Mouse (Mus musculus) small intestine, adult 2 months (tissue): Measurements from ENCODE around the gene Ednrb. TPM values are rescaled to one million over a fixed set of nuclear protein-coding genes. Genes with fewer than 3 reads are reported as not detected.

Experiments
- H3K27ac ChIP-seq: fragments of 200-500 bp; 2 replicates; pipeline ENCODE4 v1.5.1; 2012; ENCODE audit warnings: low read depth, low read length, control low read depth, inconsistent platforms; ENCODE audit not compliant: insufficient read depth
- H3K27me3 ChIP-seq: fragments of 200-500 bp; 2 replicates; pipeline ENCODE4 v1.6.1; 2012; ENCODE audit warnings: mild to moderate bottlenecking, moderate library complexity, low read length, inconsistent platforms; ENCODE audit not compliant: control insufficient read depth, insufficient read depth
- H3K36me3 ChIP-seq: fragments of 200-500 bp; 2 replicates; pipeline ENCODE4 v1.6.1; 2012; ENCODE audit warnings: mild to moderate bottlenecking, low read length, control low read depth, inconsistent platforms; ENCODE audit not compliant: control insufficient read depth, insufficient read depth
- H3K4me1 ChIP-seq: fragments of 200-500 bp; 2 replicates; pipeline ENCODE4 v1.6.1; 2012; ENCODE audit warnings: low read length, inconsistent platforms, mixed read lengths; ENCODE audit not compliant: control insufficient read depth, insufficient read depth, insufficient read length
- H3K4me3 ChIP-seq: fragments of 200-500 bp; 2 replicates; pipeline ENCODE4 v1.5.1; 2012; ENCODE audit warnings: low read depth, mild to moderate bottlenecking, control low read depth, inconsistent platforms, low read length, moderate library complexity
- CTCF ChIP-seq: fragments of 200-500 bp; IDR thresholded peaks from 2 replicates; pipeline ENCODE4 v1.5.1; 2012; ENCODE audit warnings: low read depth, mild to moderate bottlenecking, control low read depth, inconsistent platforms, low read length, moderate library complexity, mixed read lengths; ENCODE audit not compliant: insufficient replicate concordance, insufficient read length; ENCODE audit errors: extremely low read depth
- POLR2A ChIP-seq: fragments of 200-500 bp; IDR thresholded peaks from 2 replicates; pipeline ENCODE4 v1.6.1; 2012; ENCODE audit warnings: low read depth, mild to moderate bottlenecking, control low read depth, inconsistent platforms, low read length, moderate library complexity
- WGBS: fragments of 180-500 bp; shearing (Covaris S2); methylation state at CpG from one replicate; pipeline ENCODE4 v1.1.7; 2018; 5-methylcytosine and 5-hydroxymethylcytosine counted together
- polyA plus RNA-seq: library from polyadenylated mRNA; depleted of rRNA; stranded (reverse); fragments of >200 nt; gene quantifications from 2 replicates; pipeline ENCODE4 v1.2.3, GENCODE M21; 2012; rRNA removed

The Ednrb gene
- polyA plus RNA-seq: 1.9 and 5.1 TPM in 2 replicates

DNA sequence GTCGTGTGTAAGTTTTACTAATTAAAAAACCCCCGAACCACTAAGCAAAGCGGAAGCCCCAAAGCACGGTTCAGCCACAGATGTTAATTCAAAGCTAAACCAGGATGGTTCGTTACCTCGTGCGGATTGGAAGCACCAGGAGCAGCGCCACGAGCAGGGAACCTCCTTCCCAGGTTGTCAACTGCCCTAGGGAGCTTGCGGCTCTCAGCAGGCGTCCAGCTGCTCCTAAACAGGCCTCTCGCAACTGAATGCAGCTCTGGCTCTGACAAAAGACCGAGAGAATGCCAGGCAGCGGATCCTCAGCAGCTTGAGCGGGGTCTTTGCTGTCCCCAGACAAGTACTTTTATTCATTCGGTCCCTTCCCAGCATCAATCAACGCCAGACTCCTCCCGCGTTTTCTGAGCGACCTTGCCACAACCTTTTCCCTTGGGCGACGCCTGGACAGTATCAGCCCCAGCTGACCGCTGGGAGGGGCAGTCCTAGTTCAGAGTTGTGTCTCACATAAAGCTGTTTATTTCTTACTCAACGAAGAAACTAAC lies at the start of gene Ednrb:
Gene Ednrb (minus strand): TSS at position 392 of the 539 bp plus-strand sequence.
- TF ChIP-seq CTCF (no peak), POLR2A (no peak)
- Histone ChIP-seq H3K36me3 (no peaks in the 10 kb centered on the region), H3K4me3 (peak within 1 kb of the TSS; percentile 52), H3K27me3 (no peaks in the 10 kb centered on the region), H3K4me1 (no peaks in the 10 kb centered on the region), H3K27ac (peak within 1 kb of the TSS; percentile 35)
- 5% methylated on average over 24 of the region's 24 CpGs for WGBS

DNA sequence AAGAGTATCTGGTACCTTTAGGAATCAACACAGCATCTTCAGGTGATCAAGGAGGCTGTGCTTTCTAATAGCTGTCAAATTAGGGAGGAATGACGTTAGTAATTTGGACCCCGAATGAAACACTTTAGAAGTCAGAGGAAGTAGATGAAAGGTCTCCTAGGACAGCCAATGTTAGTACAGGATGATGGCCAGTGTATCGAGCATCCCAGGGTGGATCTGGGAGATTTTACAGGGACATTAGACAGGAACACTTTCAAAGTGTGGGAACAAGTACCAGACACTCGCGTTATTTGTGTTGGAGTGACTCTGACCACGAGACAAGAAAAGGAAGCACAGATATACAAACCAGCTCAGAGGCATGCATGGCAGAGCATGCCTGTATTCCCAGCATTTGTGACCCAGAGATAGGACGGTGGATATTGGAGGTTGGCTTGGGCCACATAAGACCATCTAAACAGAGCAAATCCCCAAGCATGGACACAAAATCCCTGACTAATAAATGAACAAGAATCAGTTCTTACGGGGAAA lies 48.3 kb upstream of the Ednrb start:
- Histone ChIP-seq H3K36me3 (no peaks in the 10 kb centered on the region), H3K4me1 (no peaks in the 10 kb centered on the region), H3K27me3 (no peaks in the 10 kb centered on the region), H3K27ac (no peak overlapping the region), H3K4me3 (no peak overlapping the region)
- WGBS: 79% methylated on average over 8 of the region's 8 CpGs
- TF ChIP-seq CTCF (no peak), POLR2A (no peak)

DNA sequence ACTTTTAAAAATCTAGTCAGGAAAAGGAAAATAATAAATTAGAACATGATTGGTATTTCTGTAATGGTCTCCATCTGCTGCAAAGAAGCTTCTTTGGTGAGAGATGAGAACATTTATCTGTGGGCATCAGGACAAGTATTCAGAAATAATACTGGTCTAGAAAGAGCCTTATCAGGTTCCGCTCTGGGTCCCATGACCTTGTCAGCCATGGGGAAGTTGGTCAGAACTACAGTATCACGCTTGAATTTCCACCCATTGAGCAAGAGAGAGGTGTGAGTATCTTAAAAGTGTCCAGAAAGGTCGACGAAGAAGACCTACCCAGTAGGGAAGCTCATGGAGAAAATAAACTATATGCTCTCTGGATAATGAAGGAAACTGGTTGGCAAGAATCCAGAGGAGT lies 46.6 kb upstream of the Ednrb start:
- 76% methylated on average over 4 of the region's 4 CpGs for WGBS
- TF ChIP-seq CTCF (no peak), POLR2A (no peak)
- H3K36me3 ChIP-seq: no peaks in the 10 kb centered on the region
- H3K4me3 ChIP-seq: no peak overlapping the region
- no peak overlapping the region for H3K27ac ChIP-seq
- H3K4me1 ChIP-seq: no peaks in the 10 kb centered on the region
- H3K27me3 ChIP-seq: no peaks in the 10 kb centered on the region

DNA sequence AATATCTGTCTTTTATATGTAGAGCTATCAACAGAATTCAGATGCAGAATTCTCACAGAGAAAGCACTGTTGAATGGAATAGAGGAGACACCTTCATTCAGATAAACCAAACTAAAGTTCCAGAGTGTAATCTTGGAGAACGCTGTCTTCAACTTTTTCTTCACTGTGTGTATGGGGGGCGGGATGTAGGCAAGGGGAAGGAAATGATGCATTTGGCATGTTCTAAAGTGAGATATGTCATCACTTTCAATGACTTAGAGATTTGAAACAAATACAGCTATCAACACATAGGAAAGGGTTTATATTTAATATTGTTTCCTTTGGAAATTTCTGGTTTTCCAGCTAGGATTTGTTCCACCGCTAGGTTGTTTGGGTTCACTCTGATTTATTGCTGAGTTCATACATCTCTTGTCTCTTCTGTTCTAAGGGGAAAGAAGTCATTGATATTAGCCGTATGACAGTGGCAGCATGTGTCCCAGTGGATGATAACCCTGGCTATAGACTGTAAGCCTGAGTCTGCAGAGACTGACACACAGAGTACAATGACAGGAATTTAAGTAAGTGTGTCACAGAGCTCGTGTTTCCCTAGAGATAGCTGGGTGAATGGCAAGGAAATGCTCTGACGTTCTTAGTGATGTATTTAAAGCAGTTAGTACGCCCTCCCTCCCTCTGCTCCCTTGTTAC lies 40.8 kb upstream of the Ednrb start:
- no peak overlapping the region for H3K4me3 ChIP-seq
- no peak overlapping the region for H3K27ac ChIP-seq
- H3K4me1 ChIP-seq: no peaks in the 10 kb centered on the region
- no peaks in the 10 kb centered on the region for H3K36me3 ChIP-seq
- TF ChIP-seq CTCF: no peak
- no peak for TF ChIP-seq POLR2A
- no peaks in the 10 kb centered on the region for H3K27me3 ChIP-seq
- WGBS: 82% methylated on average over 7 of the region's 7 CpGs

GRCm38 (mm10) chr14:103882943-103883342 lies 38.7 kb upstream of the Ednrb start:
- Histone ChIP-seq H3K36me3 (no peaks in the 10 kb centered on the region), H3K27me3 (no peaks in the 10 kb centered on the region), H3K4me3 (no peak overlapping the region), H3K4me1 (no peaks in the 10 kb centered on the region), H3K27ac (no peak overlapping the region)
- 90% methylated on average over 3 of the region's 3 CpGs for WGBS
- TF ChIP-seq CTCF (no peak), POLR2A (no peak)

DNA sequence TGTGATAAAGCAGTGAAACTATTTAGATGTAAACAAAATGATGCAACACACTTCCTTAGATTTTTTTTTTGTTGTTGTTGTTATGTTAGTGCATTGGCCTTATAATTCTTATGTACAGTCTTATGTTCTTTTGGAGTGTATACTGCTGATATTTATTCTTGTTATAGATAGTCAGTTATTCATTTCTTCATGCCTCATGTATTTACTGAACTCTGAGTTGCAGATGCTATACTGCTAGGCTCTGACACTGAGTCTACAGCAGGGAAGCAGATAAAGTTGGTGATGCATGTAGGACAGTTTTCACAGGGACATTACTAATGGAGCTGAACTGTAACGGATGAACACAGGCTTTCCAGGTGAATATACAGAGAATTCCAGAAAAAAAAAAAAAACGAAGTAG lies 32.9 kb upstream of the Ednrb start:
- no peaks in the 10 kb centered on the region for H3K4me1 ChIP-seq
- TF ChIP-seq CTCF (no peak), POLR2A (no peak)
- 80% methylated on average over 2 of the region's 2 CpGs for WGBS

GRCm38 (mm10) chr14:103876598-103876997 lies 32.4 kb upstream of the Ednrb start:
- H3K27me3 ChIP-seq: no peaks in the 10 kb centered on the region
- H3K4me1 ChIP-seq: no peaks in the 10 kb centered on the region
- H3K36me3 ChIP-seq: no peaks in the 10 kb centered on the region
- WGBS: 74% methylated on average over 3 of the region's 3 CpGs
- no peak overlapping the region for H3K4me3 ChIP-seq
- TF ChIP-seq CTCF (no peak), POLR2A (no peak)
- no peak overlapping the region for H3K27ac ChIP-seq

More for the DNA sequence above, 32.9 kb upstream of the Ednrb start:
- Histone ChIP-seq H3K4me3 (no peak overlapping the region), H3K36me3 (no peaks in the 10 kb centered on the region), H3K27ac (no peak overlapping the region), H3K27me3 (no peaks in the 10 kb centered on the region)

DNA sequence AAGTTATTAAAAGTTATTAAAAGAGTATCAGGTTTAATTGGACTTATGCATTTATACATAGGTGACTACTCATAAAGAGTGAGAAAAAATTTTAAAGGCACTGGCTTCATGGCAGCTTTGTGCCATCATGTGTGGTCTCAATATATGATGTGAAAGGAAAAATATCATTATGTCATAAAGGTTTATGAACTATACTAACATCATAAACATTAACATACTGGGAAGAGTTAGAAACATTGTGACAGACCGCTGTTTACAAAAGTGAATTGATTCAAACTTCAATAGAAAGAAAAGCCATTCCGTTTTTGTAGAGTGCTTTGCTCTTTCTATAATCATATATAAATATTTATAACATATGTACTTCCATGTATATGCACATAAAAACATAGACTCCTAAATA lies 22.4 kb upstream of the Ednrb start:
- no peaks in the 10 kb centered on the region for H3K4me1 ChIP-seq
- H3K36me3 ChIP-seq: no peaks in the 10 kb centered on the region
- no peak overlapping the region for H3K27ac ChIP-seq
- whole genome bisulfite sequencing: 67% methylated on average over 2 of the region's 2 CpGs
- TF ChIP-seq CTCF (no peak), POLR2A (no peak)
- H3K27me3 ChIP-seq: no peaks in the 10 kb centered on the region
- no peak overlapping the region for H3K4me3 ChIP-seq
